Mouse (Mus musculus) lung, embryonic 14.5 days (tissue): ENCODE results near the gene Cd2ap. TPM values are rescaled to one million over a fixed set of nuclear protein-coding genes. Genes with fewer than 3 reads are reported as not detected.
"Not testable (repeated sequence)": the region's sequence is repeated elsewhere in the genome, so short reads cannot be mapped to it uniquely, and the experiment has no call there.

Source experiments
- ATAC-seq: fragments of 200-750 bp; cut with Nextera tagmentation; 2 replicates; pipeline ENCODE4 v1.8.0; 2017; ENCODE audit warnings: mild to moderate bottlenecking, moderate TSS enrichment, moderate library complexity; ENCODE audit not compliant: insufficient read depth
- DNase-seq: peaks from one replicate; pipeline ENCODE4 v3.0.0-alpha.2; 2015
- H3K27ac ChIP-seq: fragments of 300-500 bp; sonication (generic); 2 replicates; pipeline ENCODE4 v1.5.1; 2014; ENCODE audit warnings: low read depth, mild to moderate bottlenecking, moderate library complexity
- H3K27me3 ChIP-seq: fragments of 300-500 bp; sonication (generic); 2 replicates; pipeline ENCODE4 v1.6.1; 2014; ENCODE audit warnings: low read length, control low read depth; ENCODE audit not compliant: insufficient read depth
- H3K36me3 ChIP-seq: fragments of 300-500 bp; sonication (generic); 2 replicates; pipeline ENCODE4 v1.6.1; 2014; ENCODE audit warnings: control low read depth; ENCODE audit not compliant: insufficient read depth
- H3K4me1 ChIP-seq: fragments of 300-500 bp; sonication (generic); 2 replicates; pipeline ENCODE4 v1.6.1; 2014; ENCODE audit warnings: antibody characterized with exemption, control low read depth; ENCODE audit not compliant: insufficient read depth
- H3K4me2 ChIP-seq: fragments of 300-500 bp; sonication (generic); 2 replicates; pipeline ENCODE4 v1.6.1; 2014; ENCODE audit warnings: mild to moderate bottlenecking
- H3K4me3 ChIP-seq: fragments of 300-500 bp; sonication (generic); 2 replicates; pipeline ENCODE4 v1.5.1; 2014; ENCODE audit warnings: low read depth, low read length
- H3K9ac ChIP-seq: fragments of 300-500 bp; sonication (generic); 2 replicates; pipeline ENCODE4 v1.6.1; 2014
- H3K9me3 ChIP-seq: fragments of 300-500 bp; sonication (generic); 2 replicates; pipeline ENCODE4 v1.6.1; 2016; ENCODE audit warnings: low read depth, low read length, control low read depth
- CTCF ChIP-seq: IDR thresholded peaks from 2 replicates; pipeline ENCODE4 v1.5.1; 2016; ENCODE audit warnings: antibody characterized with exemption, low read depth
- WGBS: fragments of 180-500 bp; shearing (Covaris S2); extraction: QIAGEN DNeasy Blood & Tissue Kit; methylation state at CpG from one replicate; pipeline ENCODE4 v1.1.7; 2014; 5-methylcytosine and 5-hydroxymethylcytosine counted together
- polyA plus RNA-seq: library from polyadenylated mRNA; unstranded; fragments of >200 nt; fragmentation: Nextera tagmentation; extraction: Ambion mirVana; gene quantifications from 2 replicates; pipeline ENCODE4 v1.2.1, GENCODE M21; 2014

The Cd2ap gene
- polyA plus RNA-seq, 1 experiment from 2014 or later, result 38.1 TPM

DNA sequence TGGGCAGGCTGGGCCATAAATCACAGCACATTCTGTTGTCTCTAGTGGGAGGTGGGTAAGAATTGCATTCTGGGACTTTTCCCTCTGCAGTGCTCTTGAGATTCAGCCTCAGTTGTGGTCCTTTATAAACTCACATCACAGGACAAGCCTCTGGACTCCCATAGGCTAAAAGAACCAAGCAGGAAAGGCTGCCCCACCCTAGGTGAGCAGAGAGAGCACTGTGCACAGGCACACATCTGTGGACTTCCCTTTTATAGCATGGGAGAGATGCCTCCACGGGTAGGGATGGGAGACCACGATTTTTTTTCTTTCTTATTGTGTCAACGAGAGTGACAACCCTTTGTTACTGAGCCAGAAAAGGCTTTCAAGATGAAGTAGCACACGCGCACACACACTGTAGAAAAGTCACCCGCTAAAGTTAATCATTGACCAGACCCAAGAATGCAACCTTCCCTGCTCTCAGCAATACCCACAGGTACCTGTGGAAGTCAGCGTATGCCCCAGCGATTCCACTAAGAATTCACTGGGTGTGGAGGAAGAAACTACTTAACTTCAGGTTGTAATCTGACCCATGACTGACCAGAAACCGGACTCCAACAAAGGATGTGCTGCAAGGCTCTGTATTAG is 32.4 kb upstream of the Cd2ap start:
- Histone ChIP-seq H3K4me3 (no peak overlapping the region), H3K36me3 (no peaks in the 10 kb centered on the region), H3K9ac (no peak overlapping the region), H3K9me3 (no peaks in the 10 kb centered on the region), H3K4me2 (peak overlapping the region; percentile 13; the same call in 1 of the 2 replicates), H3K27me3 (no peaks in the 10 kb centered on the region), H3K4me1 (no peaks in the 10 kb centered on the region), H3K27ac (peak overlapping the region; percentile 51)
- DNase-seq (peak; percentile 70), ATAC-seq (peak; percentile 88)
- TF ChIP-seq CTCF, result no peak
- 53% methylated on average over 9 of the region's 9 CpGs for WGBS

DNA sequence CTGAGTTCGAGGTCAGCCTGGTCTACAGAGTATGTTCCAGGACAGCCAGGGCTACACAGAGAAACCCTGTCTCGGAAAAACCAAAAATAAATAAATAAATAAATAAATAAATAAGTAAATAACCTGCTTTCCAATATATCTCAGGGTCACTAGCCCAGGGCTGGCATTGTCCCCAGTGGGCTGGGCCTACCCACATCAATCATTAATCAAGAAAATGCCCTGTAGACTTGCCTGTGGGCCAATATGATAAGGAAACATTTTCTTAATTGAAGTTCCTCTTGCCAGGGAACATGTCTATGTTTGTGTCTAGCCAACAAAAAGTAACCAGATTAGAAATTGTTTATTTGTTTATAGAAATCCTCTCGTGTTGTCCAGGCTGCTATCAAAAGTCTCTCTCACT is 31.7 kb upstream of the Cd2ap start:
- H3K4me3 ChIP-seq, result no peak overlapping the region
- DNase-seq, result no peak
- H3K9ac ChIP-seq, result no peak overlapping the region
- no peak for ATAC-seq
- no peak overlapping the region for H3K4me2 ChIP-seq
- WGBS, result 68% methylated on average over 3 of the region's 3 CpGs
- TF ChIP-seq CTCF, result no peak
- no peaks in the 10 kb centered on the region for H3K27me3 ChIP-seq
- no peaks in the 10 kb centered on the region for H3K4me1 ChIP-seq
- no peaks in the 10 kb centered on the region for H3K9me3 ChIP-seq
- peak overlapping the region; percentile 51; the same call in 1 of the 2 replicates for H3K27ac ChIP-seq
- no peaks in the 10 kb centered on the region for H3K36me3 ChIP-seq

DNA sequence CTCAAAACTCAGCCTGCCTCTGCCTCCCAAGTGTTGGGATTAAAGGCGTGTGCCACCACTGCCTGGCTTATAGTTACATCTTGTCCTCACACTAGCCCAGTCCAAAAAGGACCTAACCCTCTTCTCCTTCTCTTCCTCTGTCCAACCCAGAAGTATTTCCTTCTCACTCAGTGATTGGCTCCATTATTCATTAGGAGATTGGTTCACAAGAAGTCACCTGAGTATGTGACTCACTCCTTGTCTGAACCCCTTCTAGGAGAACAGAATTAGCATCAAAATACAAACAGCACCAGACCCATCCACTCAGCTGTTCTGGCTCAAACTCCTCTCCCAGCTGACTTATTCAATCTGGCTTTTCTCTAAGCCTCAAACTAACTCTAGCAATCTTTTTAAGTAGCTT is 30.0 kb upstream of the Cd2ap start:
- not testable (repeated sequence) for H3K27me3 ChIP-seq, ATAC-seq, H3K4me3 ChIP-seq, H3K4me2 ChIP-seq, H3K9ac ChIP-seq, H3K9me3 ChIP-seq, H3K4me1 ChIP-seq, H3K36me3 ChIP-seq, DNase-seq, H3K27ac ChIP-seq
- WGBS, result 85% methylated on average over 1 of the region's 1 CpGs

DNA sequence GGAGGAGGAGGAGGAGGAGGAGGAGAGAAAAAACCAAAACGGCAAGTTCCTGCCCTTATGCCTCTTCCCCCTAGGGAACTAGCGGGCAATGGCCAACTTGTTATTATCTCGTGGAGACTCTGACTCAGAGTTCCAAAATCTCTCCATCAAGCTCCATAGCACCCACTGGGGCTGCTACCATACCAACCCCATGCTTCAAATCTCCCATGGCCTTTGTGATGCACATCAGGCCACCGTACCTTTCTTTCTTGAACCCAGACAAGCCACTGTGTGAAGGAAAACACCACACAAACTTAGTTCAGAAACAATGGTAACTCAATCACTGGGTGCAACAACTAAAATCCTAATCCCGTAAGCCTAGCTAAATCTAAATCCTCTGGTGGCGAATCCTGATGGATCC is 29.5 kb upstream of the Cd2ap start:
- Histone ChIP-seq H3K4me1 (no peaks in the 10 kb centered on the region), H3K27ac (no peak overlapping the region), H3K27me3 (no peaks in the 10 kb centered on the region), H3K4me3 (no peak overlapping the region), H3K4me2 (no peak overlapping the region), H3K36me3 (no peaks in the 10 kb centered on the region), H3K9ac (no peak overlapping the region), H3K9me3 (no peaks in the 10 kb centered on the region)
- no peak for TF ChIP-seq CTCF
- DNase-seq, result no peak
- no peak for ATAC-seq
- WGBS, result 80% methylated on average over 6 of the region's 6 CpGs

DNA sequence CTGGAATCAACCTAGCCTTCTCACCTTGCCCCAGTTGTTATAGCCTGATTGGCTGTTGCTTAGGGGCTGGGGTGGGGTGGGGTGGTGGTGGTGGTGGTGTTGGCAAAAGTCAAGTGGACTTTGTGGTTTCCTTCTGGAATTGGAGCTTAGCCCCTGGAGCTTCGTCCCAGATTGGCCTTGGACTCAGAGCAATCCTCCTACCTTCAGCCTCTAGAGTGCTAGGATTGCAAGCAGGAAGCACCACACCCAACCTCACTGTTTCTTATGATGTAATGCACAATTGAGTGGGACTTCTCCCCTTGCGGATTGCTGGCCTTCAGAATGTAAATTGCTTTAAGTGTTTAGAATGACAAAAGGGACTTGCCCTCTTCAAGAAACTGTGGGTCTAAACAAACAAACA is 24.3 kb upstream of the Cd2ap start:
- ATAC-seq, result no peak

DNA sequence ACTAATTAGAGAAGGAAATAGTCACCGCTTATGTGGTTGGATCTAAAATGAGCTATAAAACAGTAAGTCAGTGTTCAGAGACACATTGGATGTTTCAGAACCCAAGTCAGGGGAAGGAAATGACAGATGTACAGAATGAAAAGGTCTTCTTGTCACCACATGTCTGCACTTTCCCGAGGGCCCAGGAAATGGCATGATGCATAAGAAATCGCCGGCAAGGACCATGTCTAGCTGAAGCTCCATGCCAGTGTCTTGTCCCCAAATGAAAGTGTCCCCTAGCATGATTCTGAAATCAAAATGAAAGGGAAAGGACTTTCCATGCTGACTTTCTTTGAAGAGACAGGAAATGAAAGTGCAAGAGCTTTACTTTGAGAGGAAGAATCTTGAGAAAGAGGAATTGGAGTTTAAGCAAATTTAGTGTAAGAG is 10.8 kb upstream of the Cd2ap start:
- H3K4me2 ChIP-seq, result no peak overlapping the region
- WGBS, result 72% methylated on average over 4 of the region's 4 CpGs
- ATAC-seq (no peak), DNase-seq (no peak)
- H3K9ac ChIP-seq, result no peak overlapping the region
- no peak for TF ChIP-seq CTCF
- no peaks in the 10 kb centered on the region for H3K36me3 ChIP-seq
- no peaks in the 10 kb centered on the region for H3K4me1 ChIP-seq
- no peak overlapping the region for H3K4me3 ChIP-seq
- H3K27me3 ChIP-seq, result no peaks in the 10 kb centered on the region
- no peak overlapping the region for H3K27ac ChIP-seq
- H3K9me3 ChIP-seq, result no peaks in the 10 kb centered on the region; the same call in 1 of the 2 replicates

More for the DNA sequence above, 24.3 kb upstream of the Cd2ap start:
- no peak for DNase-seq
- H3K4me1 ChIP-seq, result no peaks in the 10 kb centered on the region
- no peak for TF ChIP-seq CTCF
- no peak overlapping the region for H3K4me2 ChIP-seq
- H3K27ac ChIP-seq, result no peak overlapping the region
- H3K36me3 ChIP-seq, result no peaks in the 10 kb centered on the region
- H3K9ac ChIP-seq, result no peak overlapping the region
- H3K9me3 ChIP-seq, result peaks cover 2% of the 10 kb centered on the region; the same call in 1 of the 2 replicates
- 47% methylated on average over 2 of the region's 2 CpGs for WGBS
- H3K4me3 ChIP-seq, result no peak overlapping the region
- H3K27me3 ChIP-seq, result no peaks in the 10 kb centered on the region

DNA sequence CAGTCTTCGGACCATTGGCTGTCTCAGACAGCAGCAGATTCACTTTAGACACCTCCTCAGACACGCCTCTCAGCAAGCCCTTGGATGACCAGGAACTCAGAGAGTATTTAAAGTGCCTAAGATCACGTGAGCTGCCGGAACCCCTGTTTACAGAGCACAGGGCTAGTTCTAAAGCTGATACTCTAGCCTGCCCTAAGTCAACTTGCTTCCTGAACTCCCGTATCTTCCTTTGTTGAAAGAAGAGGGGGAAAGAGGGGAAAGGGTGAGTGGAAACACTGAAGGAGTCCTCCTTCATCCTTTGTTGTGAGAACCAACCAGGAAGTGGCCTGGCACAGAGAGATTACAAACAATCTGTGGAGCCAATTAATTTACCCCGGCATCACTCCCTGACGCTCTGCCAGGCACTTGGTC is 8.6 kb upstream of the Cd2ap start:
- H3K4me2 ChIP-seq, result peak overlapping the region; percentile 16
- H3K4me1 ChIP-seq, result no peaks in the 10 kb centered on the region
- peak; percentile 57 for DNase-seq
- no peaks in the 10 kb centered on the region; the same call in 1 of the 2 replicates for H3K9me3 ChIP-seq
- no peaks in the 10 kb centered on the region for H3K27me3 ChIP-seq
- H3K9ac ChIP-seq, result no peak overlapping the region
- H3K36me3 ChIP-seq, result no peaks in the 10 kb centered on the region
- no peak overlapping the region for H3K4me3 ChIP-seq
- 26% methylated on average over 7 of the region's 7 CpGs for WGBS
- H3K27ac ChIP-seq, result peak overlapping the region; percentile 39; the same call in 1 of the 2 replicates
- ATAC-seq, result peak; percentile 67; the same call in 1 of the 2 replicates
- no peak for TF ChIP-seq CTCF
